Mouse (Mus musculus) cerebellum, adult 8-10 months (tissue): ENCODE data around the gene C030005K15Rik.
A peak's percentile ranks its signal among the peaks of the same experiment; 100 is the strongest.
"Not testable (repeated sequence)": the region's sequence is repeated elsewhere in the genome, so short reads cannot be mapped to it uniquely, and the experiment has no call there.

Experiments
- DNase-seq: peaks from one replicate; pipeline ENCODE4 v3.0.0; 2022

C030005K15Rik gene

DNA sequence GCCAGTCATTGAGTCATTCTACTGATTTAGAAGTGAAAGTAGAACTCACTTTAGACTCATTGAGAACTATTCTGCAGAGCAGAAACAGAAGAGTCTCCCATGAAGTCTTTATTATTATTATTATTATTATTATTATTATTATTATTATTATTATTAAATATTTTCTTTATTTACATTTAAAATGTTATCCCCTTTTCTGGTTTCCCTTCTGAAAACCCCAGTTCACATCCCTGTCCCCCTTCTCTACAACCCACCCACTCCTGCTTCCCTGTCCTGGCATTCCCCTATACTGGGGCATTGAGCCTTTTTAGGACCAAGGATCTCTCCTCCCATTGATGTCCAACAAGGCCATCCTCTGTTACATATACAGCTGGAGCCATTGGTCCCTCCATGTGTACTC lies at the start of gene C030005K15Rik:
Gene C030005K15Rik, minus strand, starts transcription at position 101 of the 400 bp plus-strand sequence.
- DNase-seq: not testable (repeated sequence)

DNA sequence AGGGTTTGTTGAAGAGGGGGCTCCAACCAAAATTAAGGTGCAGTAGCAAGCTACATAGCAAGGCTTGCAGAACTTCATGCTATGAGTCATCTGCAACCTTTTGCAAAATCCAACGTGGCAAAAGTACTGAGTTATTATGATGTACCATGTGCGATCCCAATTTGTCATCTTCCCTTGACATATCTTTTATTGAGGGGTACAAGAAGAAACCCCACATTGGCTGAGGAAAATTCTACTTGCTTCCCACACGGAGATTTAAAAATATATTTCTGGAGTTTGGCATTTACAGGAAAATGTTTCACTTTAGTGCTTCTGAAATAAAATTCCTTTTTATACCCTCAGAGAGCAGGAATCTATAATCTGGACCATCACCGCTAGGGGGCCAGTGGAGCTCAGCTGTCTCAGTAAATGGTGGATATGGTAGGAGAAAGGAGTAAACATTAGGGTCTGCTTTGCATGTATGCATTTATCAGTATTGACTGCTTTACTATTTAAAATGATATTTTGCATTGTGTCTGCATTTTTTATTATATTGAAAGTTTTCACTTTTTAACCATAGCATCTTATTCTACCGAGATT lies 41.7 kb upstream of the C030005K15Rik start:
- DNase-seq: no peak

DNA sequence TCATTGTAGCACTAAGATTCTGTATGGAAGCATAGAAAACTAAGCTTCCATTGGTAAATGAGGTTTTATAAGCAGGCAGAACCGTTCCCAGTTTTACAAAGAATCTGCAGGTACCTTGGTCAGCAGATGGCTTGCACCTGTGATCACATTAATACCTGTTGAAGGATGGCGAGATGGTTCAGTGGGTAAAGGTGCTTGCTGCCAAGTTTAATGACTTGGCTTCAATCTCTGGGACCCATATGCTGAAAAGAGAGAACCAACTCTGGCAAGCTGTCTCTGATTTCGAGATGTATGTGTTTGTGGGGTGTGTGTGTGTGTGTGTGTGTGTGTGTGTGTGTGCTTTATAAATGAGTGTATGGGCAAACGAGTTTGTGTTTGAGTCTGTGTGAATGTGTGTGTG lies 27.3 kb upstream of the C030005K15Rik start:
- DNase-seq: no peak

DNA sequence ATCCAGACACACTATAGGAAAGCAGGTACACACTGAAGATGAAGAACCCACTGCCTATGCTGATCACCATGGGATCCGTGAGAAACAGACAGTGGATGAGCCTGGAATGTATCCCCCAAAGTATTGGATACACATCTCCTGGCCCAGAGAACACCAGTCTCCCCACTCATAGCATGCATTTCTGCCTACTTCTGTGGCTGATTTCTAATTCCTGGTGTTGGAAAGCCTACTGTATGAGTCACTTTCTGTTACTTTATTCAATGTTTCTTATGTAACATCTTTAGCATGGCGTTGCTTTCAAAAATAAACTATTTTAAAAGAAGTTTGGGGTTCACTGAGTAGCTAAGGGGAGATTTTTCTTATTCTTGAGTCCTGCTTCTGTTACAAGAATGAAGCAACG lies 20.7 kb upstream of the C030005K15Rik start:
- DNase-seq: no peak

DNA sequence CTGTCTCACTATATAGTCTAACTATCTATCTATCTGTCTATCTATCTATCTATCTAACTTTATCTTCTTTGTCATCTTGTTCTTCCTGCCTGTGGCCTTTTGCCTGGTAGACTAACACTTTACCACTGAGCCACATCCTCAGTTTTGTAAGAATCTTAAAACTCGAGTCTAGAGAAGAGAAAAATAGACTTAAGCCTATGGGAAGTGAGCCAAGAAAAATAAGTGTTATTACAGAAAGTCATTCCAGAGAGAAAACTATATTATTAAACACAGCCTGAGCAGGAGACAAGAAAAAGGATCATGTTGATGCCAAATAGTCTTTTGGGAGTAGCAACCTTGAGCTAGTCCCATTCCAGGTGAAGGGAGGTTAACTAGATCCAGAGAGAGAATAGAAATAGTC lies 626 bp downstream of the C030005K15Rik start:
- no peak for DNase-seq

DNA sequence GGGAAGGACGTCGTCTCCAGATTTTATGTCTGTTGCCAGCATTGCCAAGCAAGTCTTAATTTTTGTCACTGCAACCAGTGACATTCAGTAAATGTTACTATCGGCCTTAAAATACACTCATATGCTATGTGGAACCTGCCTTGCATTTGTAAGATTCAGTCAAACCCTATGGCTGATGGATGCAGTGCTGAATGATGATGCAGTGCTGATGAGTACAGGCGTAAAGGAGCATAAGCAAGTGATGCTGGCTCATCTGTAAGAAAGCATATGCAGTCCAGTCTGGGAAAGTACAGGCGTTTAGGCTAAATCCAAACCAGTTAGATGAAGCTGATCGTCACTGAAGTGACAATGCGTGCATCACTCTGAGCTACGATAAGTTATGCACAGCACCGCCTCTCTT lies 3.8 kb downstream of the C030005K15Rik start:
- no peak for DNase-seq

DNA sequence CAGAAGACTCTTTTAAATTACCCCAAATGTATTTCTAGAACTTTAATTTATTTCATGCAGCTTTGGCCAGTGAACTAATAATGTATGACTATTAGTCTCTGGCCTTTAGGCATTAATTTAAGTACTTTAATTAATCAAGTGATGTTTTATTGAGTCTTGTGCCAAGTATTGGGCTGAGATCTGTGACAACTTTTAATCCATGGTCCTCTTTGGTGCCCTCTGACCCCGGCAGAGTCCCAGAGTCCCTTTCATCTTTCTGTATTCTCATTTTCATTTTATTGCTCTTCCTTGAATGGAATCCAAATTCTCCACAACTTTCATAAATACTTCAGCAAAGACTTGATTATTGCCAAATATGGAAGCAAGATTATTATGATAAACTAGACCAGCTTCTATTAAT lies 5.9 kb downstream of the C030005K15Rik start:
- DNase-seq: no peak

DNA sequence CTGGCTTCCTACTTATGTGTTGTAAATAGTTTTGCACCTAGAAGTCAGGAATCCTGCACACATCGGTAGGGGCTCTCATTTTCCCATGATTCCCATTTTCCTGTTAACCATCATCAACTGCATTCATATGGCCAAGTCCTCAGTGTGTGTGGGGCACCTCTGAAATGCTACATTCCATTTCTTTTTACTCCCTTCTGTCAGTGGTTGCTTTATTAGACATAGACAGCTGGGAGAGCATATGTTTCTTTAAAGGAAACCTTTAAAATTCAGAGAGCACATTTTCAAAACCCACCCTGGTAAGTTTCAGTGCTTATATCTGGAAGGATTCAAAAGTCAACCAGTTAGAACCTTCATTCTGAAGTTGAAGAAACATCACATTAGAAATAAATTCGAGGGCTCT lies 8.5 kb downstream of the C030005K15Rik start:
- no peak for DNase-seq

DNA sequence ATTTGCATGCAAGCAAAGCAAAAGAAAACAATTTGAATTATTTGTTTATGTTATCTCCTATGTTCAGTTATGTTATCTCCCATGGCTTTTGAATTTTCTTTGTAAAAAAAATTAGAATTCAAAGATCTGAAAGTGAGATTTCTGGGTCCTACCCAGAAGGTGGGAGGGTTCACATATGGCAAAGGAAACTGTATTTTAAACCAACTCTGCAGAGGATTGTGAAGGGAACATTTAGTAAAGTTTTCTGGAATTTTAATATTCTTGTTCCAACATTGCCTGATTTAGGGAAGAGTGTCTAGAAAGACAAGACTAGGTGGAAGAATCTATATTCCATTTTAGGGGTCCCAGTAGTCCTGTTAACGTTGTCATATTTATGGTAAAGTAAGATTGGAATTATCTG lies 9.3 kb downstream of the C030005K15Rik start:
- no peak for DNase-seq

DNA sequence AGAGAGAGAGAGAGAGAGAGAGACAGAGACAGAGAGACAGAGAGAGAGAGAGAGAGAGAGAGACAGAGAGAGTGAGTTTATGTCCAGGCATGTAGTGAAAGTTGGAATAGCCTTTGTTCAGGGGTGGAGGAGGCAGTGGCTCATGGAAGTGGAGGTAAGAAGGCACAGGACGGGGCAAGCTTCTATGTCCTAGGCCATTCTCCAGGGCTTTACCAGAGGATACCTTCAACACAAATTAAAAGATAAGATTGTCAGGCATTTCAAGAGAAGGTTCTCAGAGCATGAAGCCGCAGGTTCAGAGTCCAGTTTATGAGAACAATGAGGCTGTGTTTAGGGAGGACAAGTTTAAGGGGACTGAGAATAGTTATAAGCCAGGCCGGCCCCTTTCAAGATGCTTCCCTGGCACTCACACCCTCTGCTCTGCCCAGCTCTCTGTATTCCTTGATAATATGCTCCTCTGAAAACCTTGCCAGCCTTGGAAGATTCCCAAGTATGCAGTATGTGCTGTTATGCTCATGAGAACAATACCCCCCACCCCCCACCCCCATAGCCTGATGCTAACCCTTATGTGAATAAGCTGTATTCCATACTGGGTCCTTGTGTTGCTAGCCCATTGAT lies 11.2 kb downstream of the C030005K15Rik start:
- DNase-seq: no peak

DNA sequence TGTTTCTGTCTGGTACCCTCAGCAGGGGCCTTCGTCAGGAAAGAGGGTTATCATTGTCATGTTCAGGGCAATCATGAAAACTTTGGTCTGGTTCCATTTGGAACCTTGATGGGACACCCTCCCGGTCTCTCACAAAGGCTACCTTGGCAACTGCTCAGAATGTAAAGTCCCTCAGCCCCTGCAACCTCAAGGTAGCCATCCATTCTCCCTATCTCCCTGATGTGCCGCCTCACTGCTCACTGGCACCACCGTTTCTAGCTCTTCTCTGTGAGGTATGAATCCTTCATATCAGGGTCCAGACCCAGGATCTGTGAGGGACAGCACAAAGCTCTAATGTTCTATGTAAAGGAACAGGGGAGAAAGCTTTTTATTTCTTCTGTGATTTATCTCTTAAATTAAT lies 12.0 kb downstream of the C030005K15Rik start:
- no peak for DNase-seq

DNA sequence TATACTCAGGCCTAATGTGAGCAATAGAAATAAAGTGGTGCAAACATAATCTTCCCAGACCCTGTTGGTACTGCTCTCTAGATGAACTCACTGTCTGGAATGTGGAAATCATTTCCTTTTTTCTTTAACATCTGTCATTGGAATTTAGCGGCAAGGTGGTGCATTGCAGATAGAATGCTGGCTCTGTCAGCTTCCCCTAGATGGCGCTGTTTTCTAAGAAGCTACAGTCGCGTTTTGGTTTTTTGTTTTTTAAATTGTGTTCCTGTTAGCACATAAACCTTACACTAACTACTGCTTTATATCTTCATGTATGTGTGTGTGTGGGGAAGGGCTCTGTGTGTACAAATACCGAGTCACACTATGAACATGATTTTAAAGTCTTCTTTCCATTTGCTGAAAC lies 13.9 kb downstream of the C030005K15Rik start:
- DNase-seq: peak; percentile 27

DNA sequence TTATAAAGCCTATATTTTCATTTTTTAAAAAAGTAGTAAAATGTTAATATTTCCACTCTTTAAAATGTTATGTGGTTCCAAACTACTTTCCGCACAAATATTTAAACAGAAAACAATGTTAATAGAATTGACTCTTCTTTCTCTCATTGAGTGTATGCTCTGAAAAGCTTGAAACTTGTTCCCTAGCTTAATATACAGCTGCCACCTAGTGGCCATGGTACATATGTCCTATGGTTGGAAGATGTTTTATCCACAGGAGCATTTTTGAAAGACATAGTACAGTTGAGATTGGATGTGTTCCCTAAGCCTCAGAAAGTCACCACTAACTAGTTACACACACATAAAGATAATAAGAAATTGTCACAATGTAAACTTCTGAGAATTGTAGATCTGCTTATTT lies 22.0 kb downstream of the C030005K15Rik start:
- peak; percentile 16 for DNase-seq

DNA sequence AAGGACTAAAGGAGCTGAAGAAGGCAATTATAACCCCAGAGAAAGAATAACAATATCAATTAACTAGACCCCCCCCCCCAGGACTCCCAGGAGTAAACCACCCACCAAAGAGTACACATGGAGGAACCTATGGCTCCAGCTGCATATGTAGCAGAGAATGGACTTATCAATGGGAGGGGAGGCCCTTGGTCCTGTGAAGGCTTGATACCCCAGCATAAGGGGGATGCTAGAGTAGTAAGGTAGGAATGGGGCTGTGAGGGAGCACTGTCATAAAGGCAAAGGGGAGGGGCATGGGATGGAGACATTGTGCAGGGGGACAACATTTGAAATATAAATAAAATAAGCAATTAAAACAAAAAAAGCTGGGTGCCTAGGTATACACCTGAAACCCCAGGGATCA lies 24.2 kb downstream of the C030005K15Rik start:
- no peak for DNase-seq

DNA sequence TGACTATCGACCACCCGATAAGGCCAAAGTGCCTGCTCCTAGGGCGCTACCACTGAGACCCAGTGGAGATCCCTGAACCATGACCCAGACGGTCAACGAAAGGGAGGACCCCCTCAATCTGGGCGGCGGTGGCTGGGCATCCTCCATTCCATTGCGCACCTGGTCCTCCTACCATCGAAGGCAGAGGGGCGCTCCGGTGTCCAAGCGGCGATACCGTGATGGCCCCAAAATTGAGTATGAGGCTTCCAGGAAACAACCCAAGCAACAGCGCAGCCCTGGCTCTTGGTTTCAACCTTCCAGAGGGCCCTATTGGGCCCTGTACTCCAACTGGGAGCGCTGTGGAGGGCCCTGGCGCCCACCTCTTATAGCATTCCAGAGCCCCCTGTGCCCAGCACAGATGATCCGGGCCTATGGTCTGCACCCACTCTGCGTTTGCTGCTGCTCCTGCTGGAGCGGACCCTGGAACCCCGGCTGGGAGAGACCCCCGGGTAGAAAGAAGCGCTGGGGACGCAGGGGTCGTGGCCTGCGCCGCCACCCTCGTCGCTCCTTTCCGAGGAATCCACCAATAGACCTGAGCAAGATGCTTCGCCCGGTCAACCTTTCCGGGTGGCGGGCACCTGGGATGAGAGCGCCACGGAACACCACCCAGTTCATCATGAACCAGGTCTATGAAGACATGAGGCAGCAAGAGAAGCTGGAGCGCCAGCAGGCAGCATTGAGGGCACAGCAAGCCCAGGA lies 33.0 kb downstream of the C030005K15Rik start:
- DNase-seq: no peak

DNA sequence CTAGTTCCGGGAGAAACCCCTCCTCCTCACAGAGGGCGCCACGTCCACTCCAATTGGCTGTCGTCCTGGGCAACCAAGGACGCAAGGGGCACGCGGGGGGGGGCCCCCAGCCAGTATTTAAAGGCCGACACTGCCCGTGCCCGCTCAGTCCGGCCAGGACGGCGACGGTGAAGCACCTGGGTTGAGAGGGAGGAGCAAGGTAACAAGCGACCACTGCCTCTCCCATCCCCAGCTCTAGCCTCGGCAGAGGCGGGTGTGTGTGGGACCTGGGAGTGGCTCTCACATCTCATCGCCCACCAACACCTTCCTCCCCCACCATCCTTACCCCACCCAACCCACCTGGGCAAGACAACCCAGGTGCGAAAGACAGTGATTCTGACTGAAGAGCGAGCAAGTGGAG lies 33.6 kb downstream of the C030005K15Rik start, which contains the start of gene Ccer1:
Gene Ccer1, plus strand, starts transcription at position 147 of the 400 bp plus-strand sequence.
- DNase-seq: no peak

DNA sequence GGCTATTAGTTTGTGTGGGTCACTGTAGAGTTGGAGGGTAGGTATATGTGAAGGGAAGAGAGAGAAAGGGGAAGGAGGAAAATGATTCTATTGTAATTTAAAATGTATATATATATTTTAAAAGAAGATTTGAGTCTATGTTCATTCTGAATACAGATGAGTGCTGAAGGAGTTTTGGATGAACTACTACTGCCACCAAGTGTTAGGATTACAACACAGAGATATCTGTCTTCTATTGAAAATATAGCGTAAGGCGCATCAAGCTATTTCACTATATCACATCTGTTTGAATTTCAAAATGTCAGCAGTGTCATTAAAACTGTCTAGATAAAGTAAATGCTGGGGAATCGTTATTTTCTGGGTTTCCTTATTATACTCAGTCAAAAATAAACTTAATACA lies 37.1 kb downstream of the C030005K15Rik start:
- no peak for DNase-seq

DNA sequence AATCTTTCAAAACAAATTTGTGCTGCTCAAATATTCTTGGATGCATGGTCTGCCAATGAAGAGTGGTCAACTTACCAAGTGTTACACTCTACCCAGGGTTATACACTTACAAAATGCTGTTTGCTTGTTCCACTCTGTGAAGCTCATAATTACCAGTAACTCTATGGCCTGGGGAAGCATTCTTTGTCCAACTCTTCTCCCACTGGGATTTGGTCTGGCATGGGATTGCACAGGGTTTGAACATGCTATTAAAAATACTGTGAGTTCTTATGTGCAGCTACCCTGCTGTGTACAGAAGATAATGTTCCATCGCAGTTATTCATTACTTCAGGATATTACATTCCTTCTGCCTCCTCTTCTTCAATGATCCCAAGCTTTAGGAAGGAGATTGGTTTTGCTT lies 39.4 kb downstream of the C030005K15Rik start:
- no peak for DNase-seq

DNA sequence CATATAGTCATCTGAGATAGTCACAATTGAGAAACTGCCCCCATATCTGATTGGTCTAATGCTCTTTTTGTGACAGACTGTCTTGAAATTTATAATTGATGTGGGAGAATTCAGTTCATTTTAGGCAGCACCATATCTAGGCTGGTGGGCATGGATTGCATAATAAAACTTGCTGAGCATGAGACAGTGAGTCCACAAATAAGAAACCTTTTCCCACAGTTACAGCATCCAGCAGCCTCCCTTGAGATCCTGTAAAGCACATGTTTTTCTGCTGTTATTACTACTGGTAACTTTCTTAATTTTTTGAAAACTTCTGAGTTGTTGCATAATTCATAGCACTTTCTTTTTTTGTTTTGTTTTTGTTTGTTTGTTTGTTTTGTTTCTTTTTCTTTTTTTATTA lies 43.6 kb downstream of the C030005K15Rik start:
- DNase-seq: no peak
